Mouse (Mus musculus): Measurements from ENCODE around the gene Trim65.

The Trim65 gene

DNA sequence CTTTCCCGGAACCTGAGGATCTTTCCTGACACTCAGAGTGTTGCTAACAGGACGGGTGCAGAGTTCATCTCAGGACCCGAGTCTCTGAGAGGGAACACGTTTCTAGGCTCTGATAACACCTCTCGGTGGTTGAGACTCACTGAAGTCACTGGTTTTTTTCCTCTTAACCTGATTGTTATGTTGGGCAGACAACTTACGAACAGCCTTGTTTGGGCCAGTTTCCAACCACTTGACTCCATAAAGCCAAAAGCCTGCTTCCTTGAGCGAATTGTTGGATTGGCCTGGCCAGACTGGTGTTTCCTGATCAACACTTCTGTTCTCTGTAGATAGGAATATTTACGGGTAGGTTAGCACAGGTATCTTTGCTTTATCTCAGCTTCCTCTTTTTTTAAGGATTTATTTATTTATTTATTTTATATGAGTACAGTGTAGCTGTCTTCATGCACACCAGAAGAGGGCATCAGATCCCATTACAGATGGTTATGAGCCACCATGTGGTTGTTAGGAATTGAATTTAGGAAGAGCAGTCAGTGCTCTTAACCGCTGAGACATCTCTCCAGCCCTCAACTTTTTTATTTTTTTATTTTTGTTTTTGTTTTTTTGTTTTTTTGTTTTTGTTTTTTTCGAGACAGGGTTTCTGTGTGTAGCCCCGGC lies 42.1 kb downstream of the Trim65 start:
- no peak for DNase-seq (ENCODE audit: low spot score)

DNA sequence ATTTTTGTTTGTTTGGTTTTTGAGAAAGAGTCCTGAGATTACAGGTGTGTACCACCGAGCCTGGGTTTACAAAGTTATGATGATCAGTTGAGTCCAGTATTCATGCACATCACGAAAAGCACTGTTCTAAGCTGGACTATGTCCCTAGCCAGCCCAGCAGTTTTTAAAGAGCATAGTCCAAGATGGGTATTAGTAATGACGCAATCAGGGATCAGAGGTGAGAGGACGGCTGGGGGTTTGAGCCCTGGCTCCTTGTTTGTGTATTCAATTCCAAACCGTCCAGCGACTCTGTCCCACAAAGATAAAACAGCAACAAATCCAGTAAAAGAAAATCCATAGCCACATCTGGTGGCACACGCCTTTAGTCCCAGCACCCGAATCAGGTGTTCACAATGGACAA lies 42.7 kb downstream of the Trim65 start:
- DNase-seq (ENCODE audit: low spot score): no peak

DNA sequence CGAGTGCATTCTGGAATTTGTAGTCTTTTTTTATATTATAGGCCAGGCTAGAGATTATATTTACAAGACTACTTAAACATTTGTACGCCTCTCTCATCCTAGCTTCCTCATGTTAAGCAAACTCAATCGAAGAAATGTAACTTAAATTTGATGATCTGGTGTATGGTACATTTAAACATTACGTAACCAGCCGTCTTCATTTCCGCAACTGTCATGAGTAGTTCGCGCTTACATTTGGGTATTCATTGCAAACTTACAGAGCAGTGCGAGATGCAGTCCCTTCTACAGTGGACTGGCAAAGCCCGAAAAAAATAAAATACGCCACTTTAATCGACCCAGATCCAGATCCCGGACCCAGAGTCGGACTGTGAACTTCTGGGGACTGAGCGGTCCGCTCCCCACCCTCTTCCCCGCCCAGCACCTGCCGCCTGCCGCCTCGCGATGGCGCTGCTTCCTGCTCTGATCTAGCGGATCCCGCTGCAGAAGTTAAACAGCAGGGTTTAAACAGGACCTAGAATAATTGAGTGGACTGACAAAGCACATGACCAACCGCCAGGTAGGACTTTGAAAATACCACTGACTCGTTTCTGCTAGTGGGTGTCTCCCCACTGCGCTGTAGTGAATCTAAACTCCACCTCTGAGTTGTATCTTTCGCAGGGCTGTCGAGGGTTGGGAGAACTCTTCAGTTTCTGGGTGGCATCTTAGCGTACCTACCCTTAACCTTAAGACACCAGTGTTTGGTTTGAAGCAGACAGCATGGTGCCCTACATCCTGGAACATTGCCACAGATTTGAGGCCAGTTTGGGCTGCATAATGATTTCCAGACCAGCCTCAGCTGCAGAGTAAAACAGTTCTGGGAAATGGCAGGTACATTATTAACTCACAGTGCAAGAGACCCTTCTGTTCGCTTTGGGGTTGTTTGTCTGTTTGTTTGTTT lies 43.5 kb downstream of the Trim65 start:
- peak; percentile 91 for DNase-seq (ENCODE audit: low spot score)

DNA sequence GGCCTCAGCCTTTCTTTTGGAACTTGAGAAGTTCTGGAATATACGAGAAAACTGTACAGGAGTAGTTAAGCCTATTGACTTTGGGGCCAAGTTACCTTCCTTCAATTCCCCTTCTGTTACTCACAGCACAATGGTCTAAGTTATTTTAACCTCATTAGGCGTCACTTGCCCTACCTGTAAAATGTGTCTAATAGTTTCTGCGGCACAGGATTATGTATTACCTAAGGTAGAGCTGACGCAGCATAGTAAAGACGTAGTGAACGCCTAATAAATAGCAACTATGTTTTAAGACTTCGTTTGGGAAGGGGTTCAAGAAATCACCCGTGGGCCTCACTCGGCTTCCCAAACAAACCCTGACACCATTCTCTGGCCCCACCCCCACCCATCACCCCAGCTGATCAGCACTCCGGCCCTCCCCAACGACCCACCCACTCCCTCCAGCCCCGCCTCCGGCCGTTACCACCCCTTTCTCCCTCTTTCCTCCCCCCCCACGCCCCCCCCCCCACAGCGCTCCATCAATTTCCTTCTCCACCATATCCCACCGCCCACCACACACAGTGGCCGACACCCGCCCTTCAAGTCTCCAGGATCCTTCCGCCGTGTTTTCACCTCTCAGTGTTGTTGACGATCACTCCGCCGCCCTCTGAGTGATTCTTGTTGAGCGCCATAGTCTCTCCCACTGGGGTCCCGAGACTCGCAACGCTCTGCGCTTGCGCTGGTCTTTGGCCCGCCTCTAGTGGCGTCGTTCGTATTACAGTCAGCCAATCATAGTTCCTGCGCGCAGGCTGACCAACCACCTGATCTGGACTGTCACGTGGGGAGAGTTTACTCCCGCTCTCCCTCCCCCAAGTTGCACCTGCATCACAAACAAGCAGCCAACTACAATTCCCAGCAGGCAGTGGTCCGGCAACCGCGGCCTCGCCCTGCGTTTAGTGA lies 44.4 kb downstream of the Trim65 start, which contains the start of gene Wbp2:
Wbp2 (minus strand) TSS at position 738 of the 936 bp plus-strand sequence.
- peak; percentile 99 for DNase-seq (ENCODE audit: low spot score)

DNA sequence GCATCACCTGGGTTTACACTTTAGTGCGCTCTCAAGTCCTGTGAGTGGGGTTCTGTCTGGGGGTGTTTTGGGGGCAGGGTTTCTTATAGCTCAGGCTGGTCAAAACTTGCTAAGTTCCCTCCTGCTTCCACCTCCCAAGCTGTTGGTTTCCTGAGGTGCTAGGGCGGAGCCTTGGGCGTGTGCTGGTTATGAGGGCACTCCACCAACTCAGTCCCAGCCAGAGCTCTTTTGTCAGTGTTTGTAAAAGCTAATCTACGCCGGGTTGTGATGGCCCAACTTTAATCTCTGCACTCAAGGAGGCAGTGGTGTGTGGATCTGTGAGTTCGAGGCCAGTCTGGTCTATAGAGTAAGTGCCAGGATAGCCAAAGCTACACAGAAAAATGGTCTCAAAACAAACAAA lies 46.8 kb downstream of the Trim65 start:
- no peak for DNase-seq (ENCODE audit: low spot score)

DNA sequence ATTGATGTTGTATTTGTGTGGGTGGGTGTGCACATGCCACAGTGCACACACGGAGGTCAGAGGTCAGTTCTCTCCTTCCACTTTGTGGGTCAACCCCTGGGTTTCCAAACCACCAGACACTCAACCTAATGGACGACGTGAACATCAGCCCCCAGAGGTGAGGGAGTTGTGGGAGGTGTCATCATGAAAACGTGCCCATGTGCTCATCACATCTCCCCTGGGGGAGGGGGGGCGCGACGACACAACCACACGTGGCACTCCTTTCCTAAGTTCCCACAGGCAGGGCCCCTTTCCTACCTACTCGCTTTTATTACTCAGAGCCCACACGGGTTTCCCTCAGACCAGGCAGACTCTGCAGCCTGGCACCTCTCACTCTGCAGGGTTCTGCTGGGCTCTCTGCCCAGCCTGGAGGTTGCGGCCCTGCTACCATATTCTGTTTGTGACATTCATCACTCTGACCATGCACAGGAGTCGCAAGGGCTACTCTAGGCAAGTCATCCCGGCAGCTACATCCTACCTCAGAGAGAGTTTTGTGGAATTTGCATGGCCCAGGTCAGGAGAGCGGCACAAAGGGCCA lies 47.7 kb downstream of the Trim65 start:
- DNase-seq (ENCODE audit: low spot score): no peak

DNA sequence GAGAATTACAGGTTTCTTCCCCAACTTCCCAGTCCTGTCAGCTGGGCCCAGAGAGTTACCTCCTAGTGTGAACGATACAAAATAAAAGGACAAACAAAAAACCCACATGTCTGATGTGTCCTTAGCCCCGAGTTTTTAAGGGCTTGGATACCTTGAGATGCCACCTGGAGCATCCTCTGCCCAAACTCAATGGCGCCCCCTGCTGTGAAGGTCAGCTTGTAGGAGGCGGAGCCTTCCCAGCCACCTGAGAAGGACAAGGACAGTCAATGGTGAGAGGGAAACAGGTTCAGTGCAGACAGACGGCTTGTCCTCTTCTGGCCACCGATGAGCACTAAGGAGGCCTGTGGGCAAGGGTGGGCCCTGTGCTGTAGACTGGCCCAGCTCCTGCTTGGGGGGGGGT lies 49.8 kb downstream of the Trim65 start:
- DNase-seq (ENCODE audit: low spot score): peak; percentile 61

DNA sequence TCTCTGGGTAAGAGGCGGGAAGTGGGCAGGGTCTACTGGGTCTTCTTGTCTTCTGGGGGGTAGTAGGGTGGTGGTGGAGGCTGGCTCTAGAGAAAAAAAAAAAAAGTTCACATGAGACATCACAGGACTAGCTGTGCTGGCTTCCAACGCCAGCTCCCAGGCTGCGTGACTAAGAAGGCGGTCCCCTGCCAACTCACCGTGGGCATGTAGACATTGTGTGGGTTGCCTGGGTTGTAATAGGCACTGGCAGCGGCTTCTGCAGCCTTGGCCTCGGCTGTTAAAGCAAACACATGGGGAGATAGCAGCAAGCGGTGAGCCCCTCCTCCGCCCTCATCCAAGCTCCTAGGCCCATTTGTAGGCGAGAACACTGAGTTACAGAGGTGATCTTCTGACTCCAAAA lies 51.4 kb downstream of the Trim65 start:
- DNase-seq (ENCODE audit: low spot score): no peak

DNA sequence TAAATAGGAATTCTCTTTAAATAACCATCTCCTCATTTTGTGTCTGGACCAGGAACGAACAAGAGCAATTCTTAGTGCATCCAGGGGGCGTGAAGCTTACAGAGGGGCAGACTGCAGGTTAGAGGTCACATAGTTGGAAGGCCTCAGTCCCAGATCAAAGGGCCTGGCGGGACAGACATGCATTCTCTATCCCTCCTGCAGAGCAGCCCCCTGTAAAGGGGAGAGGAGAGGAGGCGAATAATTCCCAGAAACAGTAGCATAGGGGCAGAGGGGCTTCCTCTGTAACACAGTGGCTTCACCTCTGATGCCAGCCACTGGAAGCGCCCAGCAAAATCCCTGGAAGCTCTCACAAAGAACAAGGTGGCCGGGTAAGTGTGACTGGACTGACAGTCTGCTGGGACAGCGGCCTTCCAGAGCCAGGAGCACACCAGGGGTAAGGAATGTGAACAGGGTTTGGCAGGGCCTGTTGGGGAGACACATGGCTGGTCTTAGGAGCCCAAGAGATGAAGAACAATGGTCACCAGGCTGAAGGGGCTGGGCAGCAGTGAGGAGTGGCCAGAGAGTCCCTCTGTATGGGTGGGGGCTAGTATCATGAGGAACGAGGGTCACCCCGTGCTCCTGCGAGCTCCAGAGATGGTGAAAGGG lies 52.1 kb downstream of the Trim65 start:
- no peak for DNase-seq (ENCODE audit: low spot score)

DNA sequence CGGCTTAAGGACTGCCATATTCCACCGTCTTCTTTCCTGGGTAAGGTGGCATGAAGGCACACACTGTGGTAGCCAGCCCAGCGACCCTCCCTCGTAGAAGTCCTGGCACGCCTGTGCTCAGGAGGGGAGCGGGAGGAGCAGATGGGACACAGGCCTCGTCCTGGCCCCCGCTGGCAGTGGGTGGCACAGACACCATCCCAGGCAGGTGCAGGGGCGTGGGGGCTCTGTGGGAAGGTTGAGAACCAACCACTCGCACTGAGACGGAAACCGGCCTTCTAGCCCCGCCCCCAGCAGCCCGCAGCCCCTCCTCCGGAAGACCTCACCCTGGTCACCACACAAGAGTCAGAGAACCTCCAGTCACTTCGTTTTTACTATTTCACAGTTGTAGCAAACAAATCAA lies 52.7 kb downstream of the Trim65 start:
- peak; percentile 82 for DNase-seq (ENCODE audit: low spot score)

DNA sequence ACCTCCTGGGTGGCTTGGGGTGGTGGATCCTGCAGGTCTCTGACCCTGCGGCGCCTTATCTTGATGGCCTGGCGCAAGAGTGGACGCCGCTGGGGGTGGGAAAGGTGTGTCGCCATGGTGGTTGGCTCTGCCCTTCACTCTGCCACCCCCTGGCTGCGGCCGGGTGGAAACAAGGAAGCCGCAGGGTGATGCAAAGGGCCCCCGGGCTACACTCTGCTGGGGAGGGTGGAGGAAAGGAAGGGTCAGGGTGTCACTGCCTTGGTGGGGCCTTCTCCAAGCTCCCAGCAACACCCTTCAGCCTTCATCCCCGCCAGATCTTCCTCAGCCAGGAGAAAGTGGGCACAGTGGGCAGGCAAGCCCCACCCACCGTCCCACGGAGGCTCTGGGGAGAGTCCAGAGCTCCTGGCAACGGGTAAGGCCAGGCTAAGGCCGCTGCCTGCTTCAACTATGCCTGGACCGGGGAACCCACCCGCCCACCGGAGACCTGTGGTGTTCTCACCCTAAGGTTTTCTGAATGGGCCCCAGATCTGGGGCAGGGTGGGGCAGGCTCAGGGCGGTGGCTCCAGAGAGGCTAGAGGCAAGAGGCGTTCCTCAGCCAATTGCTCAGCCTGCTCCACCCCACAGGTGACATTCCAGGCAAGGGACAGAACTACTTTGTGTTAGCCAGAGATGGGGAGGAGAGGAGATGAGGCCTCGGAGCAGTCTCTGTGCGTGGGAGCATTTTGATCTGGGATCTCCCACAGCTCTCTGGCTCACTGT lies 53.3 kb downstream of the Trim65 start, which contains the start of gene Unc13d:
Unc13d (minus strand) TSS at position 516 of the 759 bp plus-strand sequence.
- peak; percentile 82 for DNase-seq (ENCODE audit: low spot score)

DNA sequence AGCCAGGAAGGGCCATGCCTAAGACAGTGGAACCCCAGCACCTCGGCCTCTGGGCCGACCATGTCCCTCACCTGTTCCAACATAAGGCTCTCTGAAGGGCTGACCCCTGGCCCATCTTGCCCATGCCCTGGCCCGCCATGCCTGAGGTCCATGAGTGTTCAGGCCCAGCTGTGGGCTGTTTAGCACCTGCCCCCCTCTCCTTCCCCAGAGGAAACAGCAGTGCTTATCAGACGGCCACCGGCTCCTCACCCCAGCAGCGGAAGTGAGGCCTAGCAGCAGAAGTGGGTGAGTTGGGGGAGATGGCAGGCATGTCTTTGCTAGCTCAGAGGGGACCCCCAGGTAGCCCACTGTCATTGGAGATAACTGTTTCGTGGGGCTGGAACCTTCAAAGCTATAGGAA lies 54.1 kb downstream of the Trim65 start:
- DNase-seq (ENCODE audit: low spot score): no peak

DNA sequence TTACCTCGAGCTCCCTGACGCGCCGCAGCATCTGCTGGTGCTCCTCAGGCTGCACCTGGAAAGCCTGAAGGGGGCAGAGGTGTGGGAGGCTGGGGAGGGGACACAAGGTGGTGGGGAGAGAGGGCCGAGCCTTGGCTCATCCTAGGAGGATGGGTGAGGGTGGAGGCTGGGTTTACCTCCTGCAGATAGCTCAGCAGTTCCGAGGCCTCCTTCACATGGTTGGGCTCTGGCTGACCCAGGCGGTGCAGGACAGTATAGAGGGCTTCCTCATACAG lies 54.7 kb downstream of the Trim65 start:
- no peak for DNase-seq (ENCODE audit: low spot score)

DNA sequence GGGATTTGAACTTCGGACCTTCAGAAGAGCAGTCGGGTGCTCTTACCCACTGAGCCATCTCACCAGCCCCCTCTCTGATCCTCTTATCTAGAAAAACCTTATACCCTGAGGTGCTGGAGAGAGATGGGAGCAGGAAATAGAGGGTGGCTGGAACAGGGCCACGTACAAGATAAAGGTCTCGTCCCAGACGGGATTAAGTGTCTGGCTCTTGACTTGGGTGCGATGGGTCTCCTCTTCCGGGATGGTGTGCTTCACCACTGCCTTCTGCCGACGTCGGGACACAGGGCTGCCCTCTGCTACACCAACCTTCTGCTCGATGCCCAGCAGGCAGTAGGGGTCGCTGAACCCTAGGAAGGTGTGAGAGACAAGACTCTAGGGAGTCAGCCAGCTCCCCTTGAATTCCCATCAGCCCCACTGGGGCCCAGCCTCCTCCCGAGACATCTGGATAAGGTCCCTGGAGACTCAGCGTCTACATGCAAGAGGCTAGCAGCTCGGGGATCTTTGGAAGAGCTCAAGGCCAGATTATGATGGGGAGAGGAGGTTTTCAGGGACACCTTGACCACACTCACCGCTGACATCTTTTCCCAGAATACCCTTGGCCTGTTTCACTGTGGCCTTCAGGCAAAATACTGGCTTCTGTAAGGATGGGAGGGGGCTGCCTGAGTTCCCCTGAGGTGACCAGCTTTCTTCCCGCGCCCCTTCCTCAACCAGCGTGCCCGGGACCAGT lies 55.2 kb downstream of the Trim65 start:
- DNase-seq (ENCODE audit: low spot score): no peak

DNA sequence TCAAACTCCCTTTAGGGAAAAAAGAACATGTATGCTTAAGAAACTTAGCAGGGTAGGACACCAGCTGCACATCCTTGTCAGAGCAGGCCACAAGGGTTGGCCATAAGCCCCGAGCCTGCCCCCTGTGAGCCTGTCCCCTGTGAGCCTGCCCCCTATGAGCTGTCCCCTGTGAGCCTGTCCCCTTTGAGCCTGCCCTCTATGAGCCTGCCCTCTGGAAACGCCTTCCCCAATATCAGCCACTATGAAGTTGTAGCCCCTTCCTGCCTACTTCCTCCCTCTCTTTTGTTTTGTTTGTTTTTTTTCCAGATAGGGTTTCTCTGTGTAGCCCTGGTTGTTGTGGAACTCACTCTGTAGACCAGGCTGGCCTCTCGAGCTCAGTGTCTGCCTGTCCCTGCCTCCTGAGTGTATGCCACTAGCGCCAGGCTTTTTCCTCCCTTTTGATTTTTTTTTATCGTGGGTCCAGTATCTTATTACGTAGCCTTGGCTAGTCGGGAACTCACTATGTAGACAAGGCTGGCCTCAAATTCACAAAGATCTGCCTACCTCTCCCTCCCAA lies 56.4 kb downstream of the Trim65 start:
- no peak for DNase-seq (ENCODE audit: low spot score)

DNA sequence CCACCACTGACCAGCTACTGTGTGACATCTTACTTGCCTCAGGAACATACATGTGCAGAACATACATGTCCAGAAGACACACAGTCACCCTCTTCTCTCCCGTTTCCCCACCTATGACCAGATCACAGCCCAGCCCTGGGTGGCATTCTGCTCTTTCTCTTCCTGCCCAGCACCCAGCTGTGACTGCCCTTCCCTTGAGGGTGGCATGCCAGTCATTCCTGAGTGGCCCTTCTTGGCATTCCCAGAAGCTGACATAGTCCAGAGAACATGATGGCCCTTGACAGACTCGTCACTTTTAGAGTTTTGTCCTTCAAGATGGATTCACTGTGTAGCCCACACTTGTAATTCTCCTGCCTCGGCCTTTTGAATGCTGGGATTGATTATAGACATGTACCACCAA lies 58.3 kb downstream of the Trim65 start:
- DNase-seq (ENCODE audit: low spot score): peak; percentile 74
